Mouse (Mus musculus) limb, embryonic 10.5 days (tissue): Measurements from ENCODE around the gene Runx3. TPM values are rescaled to one million over a fixed set of nuclear protein-coding genes. Genes with fewer than 3 reads are reported as not detected.

Experiments
- DNase-seq: peaks from one replicate; pipeline ENCODE4 v3.0.0-alpha.2; 2017; ENCODE audit warnings: low spot score
- H3K27ac ChIP-seq: fragments of 300-500 bp; sonication (generic); 2 replicates; pipeline ENCODE4 v1.5.1; 2016; ENCODE audit warnings: mild to moderate bottlenecking
- H3K27me3 ChIP-seq: fragments of 300-500 bp; sonication (generic); 2 replicates; pipeline ENCODE4 v1.6.1; 2016; ENCODE audit warnings: low read depth, mild to moderate bottlenecking; ENCODE audit not compliant: poor library complexity, severe bottlenecking
- H3K36me3 ChIP-seq: fragments of 300-500 bp; sonication (generic); 2 replicates; pipeline ENCODE4 v1.6.1; 2016; ENCODE audit warnings: mild to moderate bottlenecking, moderate library complexity
- H3K4me1 ChIP-seq: fragments of 300-500 bp; sonication (generic); 2 replicates; pipeline ENCODE4 v1.6.1; 2016
- H3K4me3 ChIP-seq: fragments of 300-500 bp; sonication (generic); 2 replicates; pipeline ENCODE4 v1.5.1; 2016; ENCODE audit warnings: mild to moderate bottlenecking, moderate library complexity
- H3K9me3 ChIP-seq: fragments of 300-500 bp; sonication (generic); replicated peaks from 2 replicates; pipeline ENCODE4 v1.6.1; 2016; ENCODE audit warnings: mild to moderate bottlenecking
- WGBS: fragments of 180-500 bp; shearing (Covaris S2); methylation state at CpG from one replicate; pipeline ENCODE4 v1.1.7; 2016; 5-methylcytosine and 5-hydroxymethylcytosine counted together
- polyA plus RNA-seq: library from polyadenylated mRNA; unstranded; fragments of >200 nt; fragmentation: Nextera tagmentation; extraction: Ambion mirVana; gene quantifications from 2 replicates; pipeline ENCODE4 v1.2.1, GENCODE M21; 2016

The Runx3 gene
- polyA plus RNA-seq, 1 experiment from 2014 or later = 0.05 TPM

GRCm38 (mm10) chr4:135223808-135224207 lies 103.4 kb downstream of the Runx3 start:
- DNase-seq = no peak
- H3K4me3 ChIP-seq = no peak overlapping the region
- WGBS = 90% methylated on average over 9 of the region's 9 CpGs
- no peaks in the 10 kb centered on the region for H3K9me3 ChIP-seq
- H3K27me3 ChIP-seq = no peaks in the 10 kb centered on the region
- H3K36me3 ChIP-seq = peaks cover 75% of the 10 kb centered on the region
- no peaks in the 10 kb centered on the region for H3K4me1 ChIP-seq
- H3K27ac ChIP-seq = no peak overlapping the region

- Histone ChIP-seq H3K4me3 (no peak overlapping the region), H3K4me1 (no peaks in the 10 kb centered on the region), H3K27ac (no peak overlapping the region), H3K27me3 (no peaks in the 10 kb centered on the region), H3K9me3 (no peaks in the 10 kb centered on the region), H3K36me3 (peaks cover 65% of the 10 kb centered on the region)
- no peak for DNase-seq
- WGBS = 94% methylated on average over 12 of the region's 12 CpGs
These were observed 105.7 kb downstream of the Runx3 start for GRCm38 (mm10) chr4:135226008-135226667.

Other genes starting within 250 kb of the Runx3 start
- 129 and 133 TPM in 2 replicates for gene Tmem50a, start 205.6 kb upstream of the Runx3 start, polyA plus RNA-seq
- gene Rsrp1, start 197.1 kb upstream of the Runx3 start, polyA plus RNA-seq = 299 and 383 TPM in 2 replicates
- gene Syf2, start 189.8 kb upstream of the Runx3 start, polyA plus RNA-seq = 67.3 and 67.9 TPM in 2 replicates
- 208 and 220 TPM in 2 replicates for gene Clic4, start 152.2 kb downstream of the Runx3 start, polyA plus RNA-seq
- gene Srrm1, start 232.7 kb downstream of the Runx3 start, polyA plus RNA-seq = 233 TPM in 2 replicates